Mouse (Mus musculus): ENCODE data around the gene Tasp1. TPM values are rescaled to one million over a fixed set of nuclear protein-coding genes. Genes with fewer than 3 reads are reported as not detected.

The Tasp1 gene
- total and polyA plus RNA-seq, 2 experiments from 2014 or later = 16.2 to 21.6 TPM

DNA sequence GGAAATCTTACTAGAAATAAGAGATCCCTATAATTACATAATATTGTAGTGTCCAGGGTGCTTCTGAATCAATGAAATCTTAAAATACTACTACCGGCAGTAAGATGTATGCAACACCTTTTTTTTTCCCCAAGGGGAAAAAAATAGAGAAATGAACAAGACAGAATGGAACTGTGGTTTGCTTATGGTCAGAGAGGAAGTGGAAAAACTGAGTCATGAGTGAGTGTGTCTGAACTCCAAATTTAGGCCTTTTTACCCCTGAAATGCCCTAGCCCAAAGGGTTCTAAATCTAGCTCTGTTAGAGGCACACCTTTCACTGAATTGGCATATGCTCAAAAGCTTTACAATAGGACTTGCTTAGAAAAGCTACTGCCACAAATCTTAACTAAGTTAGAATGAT, 225.2 kb downstream of the Tasp1 start:
- ATAC-seq (no peak), DNase-seq (ENCODE audit: low spot score) (no peak)
- Histone ChIP-seq H3K9me3 (ENCODE audit: low read length) (no peaks in the 10 kb centered on the region), H3K4me3 (ENCODE audit: low read length) (no peak overlapping the region), H3K4me2 (ENCODE audit: low read depth, low read length) (no peak overlapping the region), H3K27ac (no peak overlapping the region), H3K4me1 (ENCODE audit: insufficient read depth, low read length) (no peaks in the 10 kb centered on the region), H3K9ac (replicated peaks; ENCODE audit: low read length) (no peak overlapping the region), H3K36me3 (ENCODE audit: insufficient read depth, low read length) (no peaks in the 10 kb centered on the region), H3K27me3 (ENCODE audit: insufficient read depth, low read length) (no peaks in the 10 kb centered on the region)
- TF ChIP-seq CTCF (IDR thresholded peaks at IDR 0.05; ENCODE audit: low read depth) = no peak
- 85% methylated on average over 1 of the region's 1 CpGs for WGBS

DNA sequence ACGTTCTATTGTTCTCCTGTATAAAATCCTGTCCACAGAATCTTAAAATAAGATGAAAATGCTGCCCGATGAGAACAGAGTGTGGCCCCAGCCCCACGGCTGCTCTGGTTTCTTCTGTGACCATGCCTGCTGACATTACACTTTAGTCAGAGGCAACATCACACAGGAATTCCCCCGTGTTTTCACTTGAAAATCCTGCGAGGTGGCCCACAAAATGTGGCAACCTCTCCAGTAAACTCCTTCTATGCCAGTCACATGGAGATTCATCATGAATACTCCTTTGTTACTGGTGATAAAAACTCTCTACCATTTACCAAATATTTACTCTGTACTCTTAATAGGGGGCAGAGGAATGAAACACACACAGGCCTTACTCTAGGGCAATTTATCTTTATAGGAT, 225.7 kb downstream of the Tasp1 start:
- TF ChIP-seq CTCF (IDR thresholded peaks at IDR 0.05; ENCODE audit: low read depth) = no peak
- ATAC-seq (no peak), DNase-seq (ENCODE audit: low spot score) (no peak)
- Histone ChIP-seq H3K4me3 (ENCODE audit: low read length) (no peak overlapping the region), H3K9me3 (ENCODE audit: low read length) (no peaks in the 10 kb centered on the region), H3K4me1 (ENCODE audit: insufficient read depth, low read length) (no peaks in the 10 kb centered on the region), H3K9ac (replicated peaks; ENCODE audit: low read length) (no peak overlapping the region), H3K36me3 (ENCODE audit: insufficient read depth, low read length) (no peaks in the 10 kb centered on the region), H3K4me2 (ENCODE audit: low read depth, low read length) (no peak overlapping the region), H3K27ac (no peak overlapping the region), H3K27me3 (ENCODE audit: insufficient read depth, low read length) (no peaks in the 10 kb centered on the region)
- WGBS = 62% methylated on average over 5 of the region's 5 CpGs

DNA sequence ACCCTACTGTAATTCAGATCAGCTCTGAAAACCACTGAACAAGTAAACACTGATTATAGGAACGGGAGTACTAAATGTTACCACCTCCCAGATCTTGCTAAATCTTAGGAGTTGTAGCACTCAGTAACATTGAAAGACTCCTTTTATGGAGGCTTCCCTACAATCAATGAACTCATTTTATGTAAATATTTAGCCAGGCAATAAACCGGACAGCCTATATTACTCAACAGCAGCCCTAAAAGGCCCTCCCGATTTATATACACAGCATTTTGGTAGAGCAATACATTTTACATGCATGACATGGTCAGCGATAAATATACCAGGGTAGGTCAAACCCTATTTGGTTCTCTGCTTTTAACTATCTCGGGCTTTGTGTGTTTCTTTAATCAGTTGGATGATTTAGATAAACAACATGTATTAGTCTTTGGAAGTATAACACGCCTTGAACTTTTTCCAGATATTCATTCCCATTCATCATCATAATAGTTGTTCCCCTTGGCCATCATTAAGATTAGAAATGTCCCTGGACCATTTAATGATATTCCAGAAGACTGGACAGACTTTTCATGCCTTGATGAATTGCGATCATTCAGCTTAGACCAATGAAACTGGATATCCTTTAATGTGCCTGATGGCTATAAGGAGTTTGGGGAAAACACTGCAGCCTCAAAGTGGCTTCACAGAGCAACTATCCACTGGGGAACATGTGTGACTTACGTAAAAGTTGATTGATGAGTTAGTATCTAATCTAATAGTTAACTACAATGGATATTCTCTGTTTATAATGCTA, 244.8 kb downstream of the Tasp1 start:
- H3K4me1 ChIP-seq (ENCODE audit: insufficient read depth, low read length) = no peaks in the 10 kb centered on the region
- no peak for ATAC-seq
- no peak overlapping the region for H3K9ac ChIP-seq (replicated peaks; ENCODE audit: low read length)
- no peak overlapping the region for H3K4me3 ChIP-seq (ENCODE audit: low read length)
- H3K9me3 ChIP-seq (ENCODE audit: low read length) = no peaks in the 10 kb centered on the region
- no peaks in the 10 kb centered on the region for H3K36me3 ChIP-seq (ENCODE audit: insufficient read depth, low read length)
- H3K27ac ChIP-seq = no peak overlapping the region
- TF ChIP-seq CTCF (IDR thresholded peaks at IDR 0.05; ENCODE audit: low read depth) = no peak
- no peaks in the 10 kb centered on the region for H3K27me3 ChIP-seq (ENCODE audit: insufficient read depth, low read length)
- H3K4me2 ChIP-seq (ENCODE audit: low read depth, low read length) = no peak overlapping the region
- no peak for DNase-seq (ENCODE audit: low spot score)
- 86% methylated on average over 8 of the region's 8 CpGs for WGBS

DNA sequence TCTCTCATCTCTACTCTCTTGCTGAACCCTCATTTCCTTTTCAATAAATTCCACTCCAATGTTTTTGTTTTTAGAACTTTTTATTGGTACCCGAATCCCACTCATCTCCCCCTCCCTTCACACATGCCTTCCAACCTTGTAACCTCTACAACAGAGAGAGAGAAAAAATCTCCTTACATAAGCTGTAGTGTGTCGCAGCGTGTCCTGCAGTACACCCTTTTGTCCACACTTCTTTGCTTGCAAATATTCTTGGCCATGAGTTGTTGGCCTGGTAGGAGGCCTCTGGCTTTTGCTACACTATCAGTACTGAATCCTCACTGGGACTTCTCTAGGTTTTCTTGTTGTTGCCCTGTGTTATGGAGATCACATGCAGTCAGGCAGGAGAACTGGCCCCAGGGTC, 249.3 kb downstream of the Tasp1 start:
- Histone ChIP-seq H3K4me3 (ENCODE audit: low read length) (no peak overlapping the region), H3K27ac (no peak overlapping the region), H3K36me3 (ENCODE audit: insufficient read depth, low read length) (no peaks in the 10 kb centered on the region), H3K27me3 (ENCODE audit: insufficient read depth, low read length) (no peaks in the 10 kb centered on the region), H3K4me2 (ENCODE audit: low read depth, low read length) (no peak overlapping the region), H3K9ac (replicated peaks; ENCODE audit: low read length) (no peak overlapping the region), H3K4me1 (ENCODE audit: insufficient read depth, low read length) (no peaks in the 10 kb centered on the region), H3K9me3 (ENCODE audit: low read length) (no peaks in the 10 kb centered on the region)
- 77% methylated on average over 3 of the region's 3 CpGs for WGBS
- no peak for DNase-seq (ENCODE audit: low spot score)
- TF ChIP-seq CTCF (IDR thresholded peaks at IDR 0.05; ENCODE audit: low read depth) = no peak
- no peak for ATAC-seq

DNA sequence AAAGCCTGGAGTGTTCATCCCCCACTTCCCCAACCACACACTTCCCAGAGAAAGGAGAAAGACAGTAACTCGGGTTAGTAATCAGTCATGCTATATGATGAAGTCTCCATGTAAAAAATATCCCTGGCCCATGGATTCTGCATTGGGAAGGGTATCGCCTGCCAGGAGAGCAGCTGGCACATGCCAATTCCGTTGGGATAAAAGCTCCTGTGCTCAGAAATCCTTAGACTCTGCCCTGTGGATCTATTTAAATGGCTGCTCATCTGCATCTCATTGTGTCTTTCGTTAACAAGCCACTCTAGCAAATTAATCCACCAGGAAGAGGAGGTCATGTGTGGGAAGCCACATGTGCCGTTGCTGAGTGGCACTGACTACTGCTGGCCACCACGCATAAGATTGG, 258.7 kb downstream of the Tasp1 start:
- no peak overlapping the region for H3K4me3 ChIP-seq (ENCODE audit: low read length)
- no peak overlapping the region for H3K4me2 ChIP-seq (ENCODE audit: low read depth, low read length)
- no peaks in the 10 kb centered on the region for H3K27me3 ChIP-seq (ENCODE audit: insufficient read depth, low read length)
- H3K36me3 ChIP-seq (ENCODE audit: insufficient read depth, low read length) = no peaks in the 10 kb centered on the region
- TF ChIP-seq CTCF (IDR thresholded peaks at IDR 0.05; ENCODE audit: low read depth) = no peak
- H3K4me1 ChIP-seq (ENCODE audit: insufficient read depth, low read length) = no peaks in the 10 kb centered on the region
- WGBS = 66% methylated on average over 6 of the region's 6 CpGs
- no peak for ATAC-seq
- DNase-seq (ENCODE audit: low spot score) = no peak
- no peak overlapping the region for H3K27ac ChIP-seq
- no peaks in the 10 kb centered on the region for H3K9me3 ChIP-seq (ENCODE audit: low read length)
- no peak overlapping the region for H3K9ac ChIP-seq (replicated peaks; ENCODE audit: low read length)

DNA sequence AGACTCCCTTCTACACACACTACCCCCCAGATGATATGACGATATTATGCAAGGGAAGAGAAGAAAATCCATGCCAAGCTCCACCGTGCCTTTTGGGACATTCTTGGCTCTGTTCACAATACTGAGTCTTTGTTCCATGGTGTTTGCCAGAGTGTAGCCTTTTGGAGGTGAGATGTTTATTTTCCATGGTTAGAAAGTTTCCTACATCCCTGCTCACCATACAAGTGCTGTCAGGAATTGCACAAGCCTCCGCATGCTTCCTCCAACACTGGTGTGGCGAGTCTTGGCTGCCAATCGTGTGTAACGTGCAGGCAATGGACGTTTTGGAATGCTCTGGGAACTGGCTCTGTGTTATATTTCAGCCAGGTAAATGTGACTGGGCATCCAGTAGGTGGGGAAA, 262.6 kb downstream of the Tasp1 start:
- H3K9ac ChIP-seq (replicated peaks; ENCODE audit: low read length) = no peak overlapping the region
- no peaks in the 10 kb centered on the region for H3K9me3 ChIP-seq (ENCODE audit: low read length)
- 68% methylated on average over 7 of the region's 7 CpGs for WGBS
- no peaks in the 10 kb centered on the region for H3K4me1 ChIP-seq (ENCODE audit: insufficient read depth, low read length)
- H3K36me3 ChIP-seq (ENCODE audit: insufficient read depth, low read length) = no peaks in the 10 kb centered on the region
- H3K4me2 ChIP-seq (ENCODE audit: low read depth, low read length) = no peak overlapping the region
- H3K4me3 ChIP-seq (ENCODE audit: low read length) = no peak overlapping the region
- no peaks in the 10 kb centered on the region for H3K27me3 ChIP-seq (ENCODE audit: insufficient read depth, low read length)
- DNase-seq (ENCODE audit: low spot score) (no peak), ATAC-seq (no peak)
- no peak for TF ChIP-seq CTCF (IDR thresholded peaks at IDR 0.05; ENCODE audit: low read depth)
- H3K27ac ChIP-seq = no peak overlapping the region

DNA sequence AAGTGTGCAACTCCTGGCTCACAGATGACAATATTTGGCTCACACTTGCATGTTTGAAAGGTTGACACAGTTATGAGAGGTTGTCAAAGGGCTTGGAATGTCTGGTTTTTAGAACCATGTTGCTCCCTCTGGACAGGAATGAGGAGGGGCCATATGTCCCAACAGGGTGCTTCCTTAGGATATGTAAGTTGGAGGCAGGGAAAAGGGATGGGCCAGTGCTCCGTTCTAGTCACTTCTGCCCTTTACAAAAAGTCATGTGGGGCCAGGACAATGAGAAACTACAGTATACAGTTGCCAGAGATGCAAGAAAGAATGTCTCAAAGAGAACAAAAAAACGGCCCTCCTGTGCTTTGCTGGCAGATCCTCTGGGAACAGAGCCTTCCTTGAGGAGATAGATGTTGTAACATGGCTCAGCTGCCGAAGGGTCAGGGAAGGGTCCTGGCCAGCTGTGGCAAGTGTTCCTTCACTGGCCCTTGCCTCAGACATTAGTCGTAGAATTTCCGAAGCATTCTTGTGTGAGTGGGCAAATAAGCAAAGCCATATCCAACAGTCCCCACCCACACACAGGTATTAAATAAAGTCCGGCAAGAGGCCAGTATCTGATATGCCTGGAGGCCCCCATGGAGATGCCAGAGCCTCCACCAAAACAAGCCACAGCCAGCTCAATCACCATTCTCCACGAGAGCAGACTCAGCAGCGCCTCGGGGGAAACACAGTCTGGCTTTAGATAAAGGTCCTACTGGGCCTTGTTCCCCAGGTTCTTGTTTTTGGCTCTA, 274.1 kb downstream of the Tasp1 start:
- no peak overlapping the region for H3K4me2 ChIP-seq (ENCODE audit: low read depth, low read length)
- ATAC-seq (no peak), DNase-seq (ENCODE audit: low spot score) (no peak)
- H3K27ac ChIP-seq = no peak overlapping the region
- no peaks in the 10 kb centered on the region for H3K36me3 ChIP-seq (ENCODE audit: insufficient read depth, low read length)
- H3K27me3 ChIP-seq (ENCODE audit: insufficient read depth, low read length) = no peaks in the 10 kb centered on the region
- H3K4me3 ChIP-seq (ENCODE audit: low read length) = no peak overlapping the region
- TF ChIP-seq CTCF (IDR thresholded peaks at IDR 0.05; ENCODE audit: low read depth) = no peak
- H3K9ac ChIP-seq (replicated peaks; ENCODE audit: low read length) = no peak overlapping the region
- no peaks in the 10 kb centered on the region for H3K4me1 ChIP-seq (ENCODE audit: insufficient read depth, low read length)
- no peaks in the 10 kb centered on the region for H3K9me3 ChIP-seq (ENCODE audit: low read length)
- WGBS = 82% methylated on average over 9 of the region's 9 CpGs
